Mouse (Mus musculus) cortical plate, adult 2 months (tissue): ENCODE results near the gene Ppp5c.

Experiments used
- CTCF ChIP-seq: fragments of 200-500 bp; IDR thresholded peaks from 2 replicates; pipeline ENCODE4 v1.5.1; 2011; ENCODE audit warnings: mild to moderate bottlenecking, control low read depth, low read length; ENCODE audit not compliant: insufficient read depth; ENCODE audit errors: extremely low read depth
- POLR2A ChIP-seq: fragments of 200-500 bp; IDR thresholded peaks from 2 replicates; pipeline ENCODE4 v1.6.1; 2011; ENCODE audit warnings: mild to moderate bottlenecking, low read length, control low read depth; ENCODE audit not compliant: insufficient read depth; ENCODE audit errors: extremely low read depth

DNA sequence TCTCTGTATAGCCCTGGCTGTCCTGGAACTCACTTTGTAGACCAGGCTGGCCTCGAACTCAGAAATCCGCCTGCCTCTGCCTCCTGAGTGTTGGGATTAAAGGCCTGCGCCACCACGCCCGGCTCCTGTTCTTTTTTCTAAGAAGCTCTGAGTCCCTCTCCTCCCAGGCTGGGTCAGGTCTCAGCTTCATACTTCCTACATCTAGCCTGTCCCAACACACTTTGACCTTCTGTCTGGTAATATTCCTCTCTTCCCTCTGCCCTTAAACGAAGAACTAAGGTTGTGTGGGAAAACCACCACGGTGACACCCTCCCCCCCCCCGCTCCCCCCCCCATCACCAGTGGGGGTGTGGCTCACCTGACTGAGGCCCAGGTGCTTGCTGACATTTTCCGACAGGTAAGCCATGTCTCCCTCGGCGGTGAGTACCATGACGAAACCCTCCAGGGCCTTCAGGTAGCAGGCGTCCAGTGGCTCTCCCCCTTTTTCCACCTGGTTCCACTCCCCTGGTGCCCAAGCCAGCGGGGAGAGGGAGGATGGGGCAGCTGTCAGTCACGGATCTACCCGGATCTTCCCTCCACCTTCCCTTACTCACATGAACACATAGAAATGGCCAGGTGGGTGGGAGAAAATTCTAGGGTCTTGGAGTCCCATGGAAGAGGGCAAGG, 26.7 kb upstream of the Ppp5c start:
- no peak for TF ChIP-seq POLR2A
- no peak for TF ChIP-seq CTCF
